Mouse (Mus musculus): ENCODE results near the gene Mamdc2.

Gene Mamdc2

DNA sequence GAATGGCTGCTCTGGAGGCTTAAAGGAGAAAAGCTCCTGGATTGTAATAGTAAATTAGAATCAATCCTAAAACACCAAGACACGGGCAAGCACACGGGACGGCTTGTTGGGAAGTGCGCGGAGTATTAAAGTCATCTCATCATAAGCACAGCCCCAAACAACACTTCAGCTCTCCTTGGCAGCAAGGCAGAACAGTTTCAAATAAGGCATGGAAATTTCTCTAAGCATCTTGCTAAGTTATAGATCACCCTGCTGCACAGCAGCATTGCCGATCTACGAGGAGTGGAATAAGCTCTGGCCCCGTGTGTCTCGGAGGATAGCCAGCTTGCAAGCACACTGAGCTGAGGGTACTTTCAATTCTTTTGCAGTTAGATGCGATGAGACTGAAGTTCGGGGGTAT is 13.8 kb downstream of the Mamdc2 start:
- no peak for DNase-seq

DNA sequence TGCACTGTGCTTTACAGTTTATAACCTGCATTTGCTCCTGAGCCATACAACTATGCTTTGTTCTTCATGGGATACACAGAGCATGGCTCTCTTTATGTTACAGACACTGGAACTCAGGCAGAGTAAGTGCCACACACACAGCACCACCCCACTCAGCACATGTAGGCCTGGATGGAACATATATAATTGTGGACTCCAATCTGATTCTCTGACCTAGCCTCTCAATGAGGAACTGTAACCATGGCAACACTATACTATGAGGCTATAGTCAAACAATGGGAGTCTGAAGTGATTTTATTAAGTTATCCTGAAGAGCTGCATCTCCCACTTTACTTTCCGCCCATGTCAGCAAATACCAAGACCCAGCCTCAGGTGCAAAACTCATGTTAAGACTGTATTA is 30.6 kb downstream of the Mamdc2 start:
- no peak for DNase-seq

GRCm38 (mm10) chr19:23410800-23411199 is 37.4 kb downstream of the Mamdc2 start:
- DNase-seq = peak; percentile 28

GRCm38 (mm10) chr19:23410328-23410727 is 37.9 kb downstream of the Mamdc2 start:
- peak; percentile 26 for DNase-seq

GRCm38 (mm10) chr19:23401469-23402135 is 46.6 kb downstream of the Mamdc2 start:
- no peak for DNase-seq

GRCm38 (mm10) chr19:23400485-23400884 is 47.8 kb downstream of the Mamdc2 start:
- DNase-seq = peak; percentile 80

- no peak for DNase-seq
Measured at GRCm38 (mm10) chr19:23395956-23396355, 52.3 kb downstream of the Mamdc2 start.

DNA sequence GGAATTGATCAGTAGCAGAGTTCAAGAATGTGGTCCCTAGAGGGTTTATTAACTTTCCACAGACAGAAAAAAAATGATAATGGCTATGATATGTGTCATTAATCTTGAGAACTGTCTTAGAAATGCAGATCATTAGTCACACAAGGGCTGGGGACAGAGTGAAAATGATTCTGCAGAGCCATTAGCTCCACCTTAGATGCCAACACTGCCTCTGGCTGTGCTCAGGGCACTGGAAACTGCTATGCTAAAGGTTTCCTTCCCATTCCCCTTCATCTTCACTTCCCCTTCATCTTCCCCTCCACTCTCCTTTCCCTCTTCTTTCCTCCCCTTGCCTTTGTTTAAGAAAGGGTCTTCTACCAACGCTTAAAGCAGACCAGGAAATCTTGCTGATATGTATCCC is 53.6 kb downstream of the Mamdc2 start:
- DNase-seq = no peak

- no peak for DNase-seq
Measured at GRCm38 (mm10) chr19:23388862-23389272, 59.4 kb downstream of the Mamdc2 start.

- peak; percentile 62 for DNase-seq
Measured at GRCm38 (mm10) chr19:23388083-23388861, 60.0 kb downstream of the Mamdc2 start.

- no peak for DNase-seq
Measured at GRCm38 (mm10) chr19:23382396-23382795, 65.8 kb downstream of the Mamdc2 start.

GRCm38 (mm10) chr19:23380968-23381367 is 67.3 kb downstream of the Mamdc2 start:
- no peak for DNase-seq

GRCm38 (mm10) chr19:23379752-23380504 is 68.3 kb downstream of the Mamdc2 start:
- DNase-seq = no peak

DNA sequence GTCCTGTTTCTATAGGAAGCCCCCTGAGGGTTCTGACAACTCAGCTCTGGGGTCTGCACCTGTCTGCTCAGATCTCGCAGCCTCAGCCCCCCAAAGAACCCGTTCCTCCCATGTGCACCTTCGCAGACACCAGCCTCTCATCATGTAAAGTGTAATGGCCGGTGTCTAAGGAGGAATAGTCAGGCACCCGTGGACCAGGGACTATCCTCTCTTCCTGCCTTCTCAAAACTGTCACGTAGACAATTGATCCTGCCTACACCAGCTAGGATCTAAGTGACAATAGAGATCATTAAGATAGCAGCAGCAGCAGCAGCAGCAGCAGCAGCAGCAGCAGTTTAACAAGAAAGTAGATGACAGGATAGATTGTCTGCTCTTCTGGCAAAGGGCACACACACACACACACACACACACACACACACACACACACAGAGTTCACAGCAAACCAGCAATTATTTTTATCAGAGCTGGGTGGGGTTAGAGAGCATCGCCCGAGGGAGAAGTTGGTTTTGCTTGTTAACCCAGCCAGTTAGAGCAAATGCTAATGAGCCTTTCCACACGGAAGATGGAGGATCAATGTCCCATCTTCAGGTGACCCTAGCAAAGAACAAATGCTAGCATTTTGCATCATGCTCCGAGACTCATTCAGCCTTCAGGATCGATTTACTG is 71.6 kb downstream of the Mamdc2 start:
- DNase-seq = no peak

- DNase-seq = no peak
Measured at GRCm38 (mm10) chr19:23374941-23375656, 73.1 kb downstream of the Mamdc2 start.

GRCm38 (mm10) chr19:23373728-23374127 is 74.5 kb downstream of the Mamdc2 start:
- no peak for DNase-seq

DNA sequence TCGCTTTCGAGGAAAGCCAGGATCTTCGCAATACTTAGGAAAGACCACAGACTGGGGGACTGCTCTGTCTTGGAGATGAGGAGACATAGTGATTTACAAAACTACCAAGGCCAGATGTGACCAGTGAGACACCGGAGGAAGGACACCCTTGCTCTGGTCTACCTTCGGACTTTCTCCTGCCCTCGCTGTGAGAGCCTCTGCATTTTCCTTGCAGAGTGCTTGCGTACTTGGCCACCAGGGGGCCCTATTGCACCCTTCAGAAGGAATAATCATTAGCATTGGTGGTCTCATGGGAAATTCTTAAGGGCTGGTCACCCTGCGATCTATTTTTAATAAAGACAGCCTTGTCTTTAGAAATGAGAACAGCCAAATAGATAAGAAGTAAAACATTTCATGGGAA is 75.0 kb downstream of the Mamdc2 start:
- peak; percentile 80 for DNase-seq

- DNase-seq = no peak
Measured at GRCm38 (mm10) chr19:23369275-23369674, 79.0 kb downstream of the Mamdc2 start.

DNA sequence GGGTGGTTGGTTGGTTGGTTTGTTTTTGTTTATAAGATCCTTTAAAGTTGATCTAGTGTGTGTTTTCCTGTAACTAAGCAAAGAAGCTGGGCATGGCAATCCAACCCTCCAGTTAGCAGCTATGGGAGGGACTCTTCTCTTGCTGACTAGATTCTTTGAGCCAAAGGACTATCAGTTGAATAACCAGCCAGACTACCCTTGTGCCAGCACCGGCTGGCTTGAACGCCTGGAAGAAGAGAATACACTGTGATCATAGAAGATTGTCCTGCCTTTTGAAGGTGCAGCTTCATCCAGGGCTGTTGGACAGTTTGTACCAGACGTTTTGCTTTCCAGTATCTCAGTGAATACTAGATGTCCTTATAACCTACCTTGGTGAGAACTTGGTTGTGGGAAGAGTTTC is 86.2 kb downstream of the Mamdc2 start:
- no peak for DNase-seq

DNA sequence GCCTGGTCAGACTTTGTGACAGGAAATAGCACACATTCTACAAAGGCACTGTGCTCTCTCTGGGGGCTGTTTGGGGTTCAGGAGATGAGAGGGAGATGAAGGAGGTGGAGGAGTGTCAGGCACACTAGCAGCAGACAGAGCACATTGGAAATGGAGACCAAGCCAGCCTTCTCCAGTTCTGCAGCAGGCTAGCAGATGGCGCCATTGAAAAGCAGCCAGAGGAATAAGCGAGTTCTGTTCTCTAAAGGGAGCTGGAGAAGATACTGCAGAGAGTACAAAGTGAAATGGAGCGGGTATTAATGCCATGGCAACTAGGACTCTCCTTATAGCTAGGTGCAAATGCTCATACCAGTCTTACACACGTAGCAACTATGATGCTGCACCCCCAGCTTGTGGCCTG is 87.1 kb downstream of the Mamdc2 start:
- peak; percentile 23 for DNase-seq

DNA sequence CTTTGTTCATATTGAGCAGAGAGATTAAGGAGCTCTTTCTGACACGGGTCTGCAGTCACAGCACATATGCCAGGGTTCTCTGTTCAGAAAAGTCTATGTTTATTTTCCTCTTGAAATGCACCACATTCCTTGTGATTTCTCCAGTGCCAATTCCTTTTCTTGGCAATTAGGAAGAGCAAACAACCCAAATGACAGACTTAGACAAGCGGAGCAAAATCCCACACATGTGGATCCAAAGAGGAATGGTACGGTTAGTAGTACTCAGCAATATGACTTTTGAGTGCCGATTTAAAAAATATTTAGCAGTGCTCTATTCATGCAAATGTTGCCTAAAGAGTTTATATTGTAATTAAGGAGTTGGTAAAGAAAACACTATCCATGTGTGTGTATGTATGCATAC is 87.7 kb downstream of the Mamdc2 start:
- DNase-seq = no peak

GRCm38 (mm10) chr19:23357253-23357652 is 91.0 kb downstream of the Mamdc2 start:
- DNase-seq = no peak
